Mouse (Mus musculus): Measurements from ENCODE around the gene Plekhg4. TPM values are rescaled to one million over a fixed set of nuclear protein-coding genes. Genes with fewer than 3 reads are reported as not detected.

The Plekhg4 gene
- total and polyA plus RNA-seq, 3 experiments: 0.44 to 1.1 (median 0.54) TPM

- dilution Hi-C loops (cut with MboI; ENCODE audit: extremely low pct_ligation_motif_present, extremely low pct_unique_long_range_greater_than_20kb, low sequenced_read_pairs): no loop called here
- H3K79me2 ChIP-seq (replicated peaks; ENCODE audit: control insufficient read depth, extremely low read depth, insufficient read depth, poor library complexity, severe bottlenecking): no peaks in the 10 kb centered on the region
- no peak overlapping the region for H3K4me3 ChIP-seq (replicated peaks in 1 of 3; ENCODE audit: low read depth in 2 of 3, low read length in 2 of 3, poor library complexity in 1 of 3)
- H3K4me2 ChIP-seq (ENCODE audit: insufficient read depth, low read depth, poor library complexity, severe bottlenecking): no peak overlapping the region
- in situ Hi-C loops (cut with MboI; ENCODE audit: low pct_ligation_motif_present, low pct_unique_long_range_greater_than_20kb, low sequenced_read_pairs): loop anchor here (10.0 kb wide), 1 partner anchor 113 kb away; the partner anchor contains the start of gene Tppp3
- no peak overlapping the region for H3K9ac ChIP-seq (ENCODE audit: insufficient read depth, low read depth)
- no peaks in the 10 kb centered on the region for H3K27me3 ChIP-seq (replicated peaks)
- H3K36me3 ChIP-seq (replicated peaks in 1 of 2; ENCODE audit: control insufficient read depth in 1 of 2, insufficient read depth in 1 of 2, low read length in 1 of 2): peaks cover 2 to 23% of the 10 kb centered on the region in 2 experiments
- no peak overlapping the region for H3K27ac ChIP-seq (ENCODE audit: insufficient read depth, low read depth)
- H3K9me3 ChIP-seq (replicated peaks; ENCODE audit: low read length): no peaks in the 10 kb centered on the region
- no peak for TF ChIP-seq SMC3 (IDR thresholded peaks at IDR 0.05; ENCODE audit: low read depth, low read length)
- no peak for TF ChIP-seq KAT2A (IDR thresholded peaks at IDR 0.05; ENCODE audit: insufficient replicate concordance, low read length)
- no peak for TF ChIP-seq JUND (conservative IDR thresholded peaks at IDR 0.05; ENCODE audit: low read depth, low read length)
- no peak for TF ChIP-seq NRF1 (IDR thresholded peaks at IDR 0.05; ENCODE audit: low read depth, low read length)
- TF ChIP-seq ZC3H11A (IDR thresholded peaks at IDR 0.05; ENCODE audit: low read depth, low read length): no peak
- TF ChIP-seq E2F4 (IDR thresholded peaks at IDR 0.05; ENCODE audit: insufficient replicate concordance, low read depth, low read length): no peak
- DNase-seq (ENCODE audit: extremely low read depth): no peak
- no peaks in the 10 kb centered on the region for H3K4me1 ChIP-seq (ENCODE audit: control insufficient read depth in 1 of 2, insufficient read depth in 2 of 2)
These were observed 11.0 kb upstream of the Plekhg4 start for GRCm38 (mm10) chr8:105361751-105362702.

- H3K4me2 ChIP-seq (ENCODE audit: insufficient read depth, low read depth, poor library complexity, severe bottlenecking): no peak overlapping the region
- dilution Hi-C loops (cut with MboI; ENCODE audit: extremely low pct_ligation_motif_present, extremely low pct_unique_long_range_greater_than_20kb, low sequenced_read_pairs) (no loop called here), in situ Hi-C loops (cut with MboI; ENCODE audit: low pct_ligation_motif_present, low pct_unique_long_range_greater_than_20kb, low sequenced_read_pairs) (loop anchor here (10.0 kb wide), 1 partner anchor 108 kb away; the partner anchor contains the start of gene Tppp3)
- no peak for TF ChIP-seq JUND (conservative IDR thresholded peaks at IDR 0.05; ENCODE audit: low read depth, low read length)
- peak; percentile 12 to 76; a peak in 2 of 4 replicates for TF ChIP-seq CTCF (conservative IDR thresholded peaks at IDR 0.05 in 1 of 2, IDR thresholded peaks at IDR 0.05 in 1 of 2; ENCODE audit: low read depth in 2 of 2, low read length in 2 of 2)
- TF ChIP-seq SMC3 (IDR thresholded peaks at IDR 0.05; ENCODE audit: low read depth, low read length): peak; percentile 36; the same call in 1 of the 2 replicates
- no peak for TF ChIP-seq TCF12 (IDR thresholded peaks at IDR 0.05; ENCODE audit: low read depth, low read length)
- TF ChIP-seq RAD21 (IDR thresholded peaks at IDR 0.05; ENCODE audit: low read depth, low read length): peak; percentile 47
- no peak for TF ChIP-seq ZC3H11A (IDR thresholded peaks at IDR 0.05; ENCODE audit: low read depth, low read length)
- TF ChIP-seq MYC (IDR thresholded peaks at IDR 0.05; ENCODE audit: low read depth, low read length): peak; percentile 68
- no peaks in the 10 kb centered on the region for H3K79me2 ChIP-seq (replicated peaks; ENCODE audit: control insufficient read depth, extremely low read depth, insufficient read depth, poor library complexity, severe bottlenecking)
- peak; percentile 31 for DNase-seq (ENCODE audit: extremely low read depth)
- H3K4me1 ChIP-seq (ENCODE audit: control insufficient read depth in 1 of 2, insufficient read depth in 2 of 2): no peaks in the 10 kb centered on the region
- H3K27ac ChIP-seq (ENCODE audit: insufficient read depth, low read depth): no peak overlapping the region
- no peaks in the 10 kb centered on the region for H3K27me3 ChIP-seq (replicated peaks)
- H3K4me3 ChIP-seq (replicated peaks in 1 of 3; ENCODE audit: low read depth in 2 of 3, low read length in 2 of 3, poor library complexity in 1 of 3): no peak overlapping the region
- H3K9me3 ChIP-seq (replicated peaks; ENCODE audit: low read length): no peaks in the 10 kb centered on the region
- H3K9ac ChIP-seq (ENCODE audit: insufficient read depth, low read depth): no peak overlapping the region
- H3K36me3 ChIP-seq (replicated peaks in 1 of 2; ENCODE audit: control insufficient read depth in 1 of 2, insufficient read depth in 1 of 2, low read length in 1 of 2): peaks cover 3 to 23% of the 10 kb centered on the region in 2 experiments
These were observed 6.0 kb upstream of the Plekhg4 start for GRCm38 (mm10) chr8:105367107-105367506.

- dilution Hi-C loops (cut with MboI; ENCODE audit: extremely low pct_ligation_motif_present, extremely low pct_unique_long_range_greater_than_20kb, low sequenced_read_pairs): no loop called here
- DNase-seq (ENCODE audit: extremely low read depth): no peak
- Histone ChIP-seq H3K36me3 (replicated peaks in 1 of 2; ENCODE audit: control insufficient read depth in 1 of 2, insufficient read depth in 1 of 2, low read length in 1 of 2) (peaks cover under 1 to 8% of the 10 kb centered on the region in 2 experiments), H3K27ac (ENCODE audit: insufficient read depth, low read depth) (no peak overlapping the region), H3K9me3 (replicated peaks; ENCODE audit: low read length) (peaks cover 7% of the 10 kb centered on the region), H3K79me2 (replicated peaks; ENCODE audit: control insufficient read depth, extremely low read depth, insufficient read depth, poor library complexity, severe bottlenecking) (no peaks in the 10 kb centered on the region), H3K4me1 (ENCODE audit: control insufficient read depth in 1 of 2, insufficient read depth in 2 of 2) (no peaks in the 10 kb centered on the region), H3K9ac (ENCODE audit: insufficient read depth, low read depth) (no peak overlapping the region), H3K27me3 (replicated peaks) (no peaks in the 10 kb centered on the region), H3K4me2 (ENCODE audit: insufficient read depth, low read depth, poor library complexity, severe bottlenecking) (no peak overlapping the region), H3K4me3 (replicated peaks in 1 of 3; ENCODE audit: low read depth in 2 of 3, low read length in 2 of 3, poor library complexity in 1 of 3) (no peak overlapping the region)
- no peak for TF ChIP-seq CHD1 (IDR thresholded peaks at IDR 0.05; ENCODE audit: low read depth, low read length)
- no peak for TF ChIP-seq ZKSCAN1 (IDR thresholded peaks at IDR 0.05; ENCODE audit: borderline replicate concordance, low read depth, low read length)
- no peak for TF ChIP-seq CTCF (conservative IDR thresholded peaks at IDR 0.05 in 1 of 2, IDR thresholded peaks at IDR 0.05 in 1 of 2; ENCODE audit: low read depth in 2 of 2, low read length in 2 of 2)
- TF ChIP-seq MYC (IDR thresholded peaks at IDR 0.05; ENCODE audit: low read depth, low read length): no peak
- no peak for TF ChIP-seq CHD2 (IDR thresholded peaks at IDR 0.05; ENCODE audit: low read length)
- no peak for TF ChIP-seq PAX5 (IDR thresholded peaks at IDR 0.05; ENCODE audit: low read length)
- no peak for TF ChIP-seq TCF12 (IDR thresholded peaks at IDR 0.05; ENCODE audit: low read depth, low read length)
- in situ Hi-C loops (cut with MboI; ENCODE audit: low pct_ligation_motif_present, low pct_unique_long_range_greater_than_20kb, low sequenced_read_pairs): no loop called here
These were observed 601 bp upstream of the Plekhg4 start for GRCm38 (mm10) chr8:105372473-105372872.

All from CH12.LX (cell line).